Mouse (Mus musculus): ENCODE results near the gene Chmp4b. TPM values are rescaled to one million over a fixed set of nuclear protein-coding genes. Genes with fewer than 3 reads are reported as not detected.

The Chmp4b gene
- polyA plus RNA-seq, 1 experiment from 2014 or later = 27.9 TPM

GRCm38 (mm10) chr2:154690959-154691358, 39.5 kb downstream of the Chmp4b start:
- Histone ChIP-seq H3K9me3 (no peaks in the 10 kb centered on the region), H3K4me3 (no peak overlapping the region), H3K27me3 (no peaks in the 10 kb centered on the region), H3K9ac (replicated peaks) (no peak overlapping the region), H3K4me2 (replicated peaks) (no peak overlapping the region), H3K4me1 (no peaks in the 10 kb centered on the region), H3K27ac (replicated peaks) (no peak overlapping the region), H3K36me3 (peaks cover 60% of the 10 kb centered on the region)
- 96% methylated on average over 5 of the region's 5 CpGs for WGBS
- ATAC-seq (ENCODE audit: low FRiP score, low read depth) = no peak

- Histone ChIP-seq H3K9ac (replicated peaks) (no peak overlapping the region), H3K4me1 (no peaks in the 10 kb centered on the region), H3K27me3 (no peaks in the 10 kb centered on the region), H3K4me2 (replicated peaks) (no peak overlapping the region), H3K4me3 (no peak overlapping the region), H3K36me3 (peaks cover 64% of the 10 kb centered on the region), H3K27ac (replicated peaks) (no peak overlapping the region), H3K9me3 (no peaks in the 10 kb centered on the region)
- WGBS = 82% methylated on average over 11 of the region's 11 CpGs
- no peak for ATAC-seq (ENCODE audit: low FRiP score, low read depth)
Measured at GRCm38 (mm10) chr2:154693186-154693940, 41.9 kb downstream of the Chmp4b start.

- no peaks in the 10 kb centered on the region for H3K27me3 ChIP-seq
- H3K4me3 ChIP-seq = no peak overlapping the region
- no peaks in the 10 kb centered on the region for H3K4me1 ChIP-seq
- no peak overlapping the region for H3K4me2 ChIP-seq (replicated peaks)
- ATAC-seq (ENCODE audit: low FRiP score, low read depth) = no peak
- no peak overlapping the region for H3K27ac ChIP-seq (replicated peaks)
- no peak overlapping the region for H3K9ac ChIP-seq (replicated peaks)
- H3K9me3 ChIP-seq = no peaks in the 10 kb centered on the region
- peaks cover 64% of the 10 kb centered on the region for H3K36me3 ChIP-seq
- WGBS = 91% methylated on average over 12 of the region's 12 CpGs
Measured at GRCm38 (mm10) chr2:154693941-154694256, 42.4 kb downstream of the Chmp4b start.

- Histone ChIP-seq H3K4me1 (no peaks in the 10 kb centered on the region), H3K36me3 (peaks cover 49% of the 10 kb centered on the region), H3K9ac (replicated peaks) (no peak overlapping the region), H3K27me3 (no peaks in the 10 kb centered on the region), H3K27ac (replicated peaks) (no peak overlapping the region), H3K9me3 (no peaks in the 10 kb centered on the region), H3K4me3 (no peak overlapping the region), H3K4me2 (replicated peaks) (no peak overlapping the region)
- ATAC-seq (ENCODE audit: low FRiP score, low read depth) = no peak
- WGBS = 88% methylated on average over 8 of the region's 8 CpGs
Measured at GRCm38 (mm10) chr2:154695690-154696089, 44.2 kb downstream of the Chmp4b start.

GRCm38 (mm10) chr2:154696660-154697059, 45.2 kb downstream of the Chmp4b start:
- H3K27me3 ChIP-seq = no peaks in the 10 kb centered on the region
- WGBS = 71% methylated on average over 3 of the region's 3 CpGs
- H3K4me1 ChIP-seq = no peaks in the 10 kb centered on the region
- no peak overlapping the region for H3K27ac ChIP-seq (replicated peaks)
- H3K9ac ChIP-seq (replicated peaks) = no peak overlapping the region
- no peaks in the 10 kb centered on the region for H3K9me3 ChIP-seq
- H3K36me3 ChIP-seq = peaks cover 43% of the 10 kb centered on the region
- H3K4me2 ChIP-seq (replicated peaks) = no peak overlapping the region
- ATAC-seq (ENCODE audit: low FRiP score, low read depth) = no peak
- H3K4me3 ChIP-seq = no peak overlapping the region

- H3K4me3 ChIP-seq = no peak overlapping the region
- H3K9me3 ChIP-seq = no peaks in the 10 kb centered on the region
- H3K4me2 ChIP-seq (replicated peaks) = no peak overlapping the region
- WGBS = 93% methylated on average over 4 of the region's 4 CpGs
- no peak overlapping the region for H3K27ac ChIP-seq (replicated peaks)
- no peak overlapping the region for H3K9ac ChIP-seq (replicated peaks)
- no peaks in the 10 kb centered on the region for H3K4me1 ChIP-seq
- ATAC-seq (ENCODE audit: low FRiP score, low read depth) = no peak
- peaks cover 18% of the 10 kb centered on the region for H3K36me3 ChIP-seq
- 0 out of 2 replicates have a peak, but pooled peaks cover 4% of the 10 kb centered on the region for H3K27me3 ChIP-seq
Measured at GRCm38 (mm10) chr2:154699360-154699759, 47.9 kb downstream of the Chmp4b start.

GRCm38 (mm10) chr2:154700177-154700576, 48.7 kb downstream of the Chmp4b start:
- Histone ChIP-seq H3K4me3 (no peak overlapping the region), H3K4me1 (no peaks in the 10 kb centered on the region), H3K27me3 (0 out of 2 replicates have a peak, but pooled peaks cover 4% of the 10 kb centered on the region), H3K36me3 (peaks cover 10% of the 10 kb centered on the region), H3K27ac (replicated peaks) (no peak overlapping the region), H3K9ac (replicated peaks) (no peak overlapping the region), H3K4me2 (replicated peaks) (no peak overlapping the region), H3K9me3 (no peaks in the 10 kb centered on the region)
- 89% methylated on average over 2 of the region's 2 CpGs for WGBS
- no peak for ATAC-seq (ENCODE audit: low FRiP score, low read depth)

GRCm38 (mm10) chr2:154702637-154703315, 51.3 kb downstream of the Chmp4b start:
- ATAC-seq (ENCODE audit: low FRiP score, low read depth) = peak; percentile 44
- Histone ChIP-seq H3K27me3 (0 out of 2 replicates have a peak, but pooled peaks cover 4% of the 10 kb centered on the region), H3K4me1 (no peaks in the 10 kb centered on the region), H3K4me2 (replicated peaks) (peak overlapping the region; percentile 39), H3K9me3 (no peaks in the 10 kb centered on the region), H3K36me3 (no peaks in the 10 kb centered on the region), H3K4me3 (no peak overlapping the region), H3K27ac (replicated peaks) (no peak overlapping the region), H3K9ac (replicated peaks) (no peak overlapping the region; the same call in 1 of the 2 replicates)
- WGBS = 4% methylated on average over 17 of the region's 17 CpGs

GRCm38 (mm10) chr2:154706526-154707280, 55.2 kb downstream of the Chmp4b start:
- Histone ChIP-seq H3K36me3 (no peaks in the 10 kb centered on the region), H3K27me3 (0 out of 2 replicates have a peak, but pooled peaks cover 4% of the 10 kb centered on the region), H3K27ac (replicated peaks) (no peak overlapping the region), H3K4me2 (replicated peaks) (no peak overlapping the region), H3K9ac (replicated peaks) (no peak overlapping the region), H3K9me3 (no peaks in the 10 kb centered on the region), H3K4me3 (no peak overlapping the region), H3K4me1 (no peaks in the 10 kb centered on the region)
- no peak for ATAC-seq (ENCODE audit: low FRiP score, low read depth)
- 71% methylated on average over 11 of the region's 11 CpGs for WGBS

GRCm38 (mm10) chr2:154707284-154707683, 55.8 kb downstream of the Chmp4b start:
- WGBS = 91% methylated on average over 7 of the region's 7 CpGs
- Histone ChIP-seq H3K9me3 (no peaks in the 10 kb centered on the region), H3K4me1 (0 out of 2 replicates have a peak, but pooled peaks cover under 1% of the 10 kb centered on the region), H3K9ac (replicated peaks) (no peak overlapping the region), H3K27ac (replicated peaks) (no peak overlapping the region), H3K4me3 (no peak overlapping the region), H3K27me3 (0 out of 2 replicates have a peak, but pooled peaks cover 8% of the 10 kb centered on the region), H3K36me3 (no peaks in the 10 kb centered on the region), H3K4me2 (replicated peaks) (no peak overlapping the region)
- ATAC-seq (ENCODE audit: low FRiP score, low read depth) = no peak

GRCm38 (mm10) chr2:154707830-154708385, 56.4 kb downstream of the Chmp4b start:
- Histone ChIP-seq H3K4me1 (0 out of 2 replicates have a peak, but pooled peaks cover 3% of the 10 kb centered on the region), H3K9ac (replicated peaks) (no peak overlapping the region), H3K27ac (replicated peaks) (no peak overlapping the region), H3K4me2 (replicated peaks) (no peak overlapping the region), H3K9me3 (no peaks in the 10 kb centered on the region), H3K36me3 (no peaks in the 10 kb centered on the region), H3K27me3 (0 out of 2 replicates have a peak, but pooled peaks cover 8% of the 10 kb centered on the region), H3K4me3 (no peak overlapping the region)
- ATAC-seq (ENCODE audit: low FRiP score, low read depth) = no peak
- 85% methylated on average over 7 of the region's 7 CpGs for WGBS

Measured in midbrain, embryonic 12.5 days (tissue).